Mouse (Mus musculus) gonadal fat pad, adult 2 months (tissue): Measurements from ENCODE around the gene St6gal1. TPM values are rescaled to one million over a fixed set of nuclear protein-coding genes. Genes with fewer than 3 reads are reported as not detected.

Source experiments
- DNase-seq: peaks from one replicate; pipeline ENCODE4 v3.0.0-alpha.2; 2012; ENCODE audit warnings: low read depth
- polyA plus RNA-seq: library from polyadenylated mRNA; depleted of rRNA; stranded (reverse); fragments of >200 nt; gene quantifications from 2 replicates; pipeline ENCODE4 v1.2.3, GENCODE M21; 2012

The St6gal1 gene
- polyA plus RNA-seq, 1 experiment: 119 TPM

- no peak for DNase-seq
Observed at GRCm38 (mm10) chr16:23299904-23300740, 75.6 kb downstream of the St6gal1 start.

GRCm38 (mm10) chr16:23301762-23302161 is 77.2 kb downstream of the St6gal1 start:
- DNase-seq: no peak

GRCm38 (mm10) chr16:23305830-23306623 is 81.5 kb downstream of the St6gal1 start:
- no peak for DNase-seq

GRCm38 (mm10) chr16:23307142-23307968 is 82.8 kb downstream of the St6gal1 start:
- DNase-seq: no peak

GRCm38 (mm10) chr16:23308012-23308554 is 83.5 kb downstream of the St6gal1 start:
- DNase-seq: no peak

- DNase-seq: no peak
Observed at GRCm38 (mm10) chr16:23309080-23309479, 84.5 kb downstream of the St6gal1 start.

GRCm38 (mm10) chr16:23312604-23313003 is 88.1 kb downstream of the St6gal1 start:
- no peak for DNase-seq

- DNase-seq: no peak
Observed at GRCm38 (mm10) chr16:23314790-23315189, 90.2 kb downstream of the St6gal1 start.

- no peak for DNase-seq
Observed at GRCm38 (mm10) chr16:23317411-23318047, 93.0 kb downstream of the St6gal1 start.

- DNase-seq: no peak
Observed at GRCm38 (mm10) chr16:23320025-23320424, 95.5 kb downstream of the St6gal1 start.

GRCm38 (mm10) chr16:23320579-23320978 is 96.0 kb downstream of the St6gal1 start:
- no peak for DNase-seq

GRCm38 (mm10) chr16:23322453-23322852 is 97.9 kb downstream of the St6gal1 start:
- no peak for DNase-seq

GRCm38 (mm10) chr16:23323915-23324314 is 99.4 kb downstream of the St6gal1 start:
- DNase-seq: no peak

- DNase-seq: no peak
Observed at GRCm38 (mm10) chr16:23324867-23325650, 100.5 kb downstream of the St6gal1 start.

GRCm38 (mm10) chr16:23326664-23327063 is 102.1 kb downstream of the St6gal1 start:
- no peak for DNase-seq

- DNase-seq: no peak
Observed at GRCm38 (mm10) chr16:23327266-23327665, 102.7 kb downstream of the St6gal1 start.

- DNase-seq: no peak
Observed at GRCm38 (mm10) chr16:23328201-23328600, 103.7 kb downstream of the St6gal1 start.

GRCm38 (mm10) chr16:23332136-23332535 is 107.6 kb downstream of the St6gal1 start:
- no peak for DNase-seq

- no peak for DNase-seq
Observed at GRCm38 (mm10) chr16:23332686-23333085, 108.1 kb downstream of the St6gal1 start.

- no peak for DNase-seq
Observed at GRCm38 (mm10) chr16:23333875-23334551, 109.5 kb downstream of the St6gal1 start.
